Mouse (Mus musculus) embryonic facial prominence, embryonic 14.5 days (tissue): ENCODE data around the gene Hamp. TPM values are rescaled to one million over a fixed set of nuclear protein-coding genes. Genes with fewer than 3 reads are reported as not detected.
A peak's percentile ranks its signal among the peaks of the same experiment; 100 is the strongest.
"Not testable (repeated sequence)": the region's sequence is repeated elsewhere in the genome, so short reads cannot be mapped to it uniquely, and the experiment has no call there.

Source experiments
- ATAC-seq: fragments of 200-750 bp; cut with Nextera tagmentation; 2 replicates; pipeline ENCODE4 v1.8.0; 2017; ENCODE audit warnings: low read depth, moderate number of reproducible peaks, moderate TSS enrichment
- DNase-seq: peaks from one replicate; pipeline ENCODE4 v3.0.0-alpha.2; 2015; ENCODE audit warnings: low spot score
- H3K27ac ChIP-seq: fragments of 300-500 bp; sonication (generic); replicated peaks from 2 replicates; pipeline ENCODE4 v1.5.1; 2014; ENCODE audit warnings: low read depth, mild to moderate bottlenecking, low read length, moderate library complexity
- H3K27me3 ChIP-seq: fragments of 300-500 bp; sonication (generic); replicated peaks from 2 replicates; pipeline ENCODE4 v1.6.1; 2014; ENCODE audit warnings: low read length; ENCODE audit not compliant: control insufficient read depth, insufficient read depth
- H3K36me3 ChIP-seq: fragments of 300-500 bp; sonication (generic); 2 replicates; pipeline ENCODE4 v1.6.1; 2014; ENCODE audit warnings: low read length, mixed read lengths; ENCODE audit not compliant: control insufficient read depth, insufficient read depth
- H3K4me1 ChIP-seq: fragments of 300-500 bp; sonication (generic); 2 replicates; pipeline ENCODE4 v1.6.1; 2014; ENCODE audit warnings: antibody characterized with exemption, low read length; ENCODE audit not compliant: control insufficient read depth, insufficient read depth
- H3K4me2 ChIP-seq: fragments of 300-500 bp; sonication (generic); 2 replicates; pipeline ENCODE4 v1.6.1; 2014; ENCODE audit warnings: low read depth, mild to moderate bottlenecking, low read length, moderate library complexity, mixed read lengths
- H3K4me3 ChIP-seq: fragments of 300-500 bp; sonication (generic); 2 replicates; pipeline ENCODE4 v1.5.1; 2014; ENCODE audit warnings: low read depth, mild to moderate bottlenecking, low read length
- H3K9ac ChIP-seq: fragments of 300-500 bp; sonication (generic); 2 replicates; pipeline ENCODE4 v1.6.1; 2014; ENCODE audit warnings: low read depth, mild to moderate bottlenecking, low read length, moderate library complexity, mixed read lengths
- H3K9me3 ChIP-seq: fragments of 300-500 bp; sonication (generic); 2 replicates; pipeline ENCODE4 v1.6.1; 2016; ENCODE audit warnings: low read length; ENCODE audit not compliant: control insufficient read depth
- WGBS: fragments of 180-500 bp; shearing (Covaris S2); extraction: QIAGEN DNeasy Blood & Tissue Kit; methylation state at CpG from one replicate; pipeline ENCODE4 v1.1.7; 2014; 5-methylcytosine and 5-hydroxymethylcytosine counted together
- polyA plus RNA-seq: library from polyadenylated mRNA; unstranded; fragments of >200 nt; fragmentation: Nextera tagmentation; extraction: Ambion mirVana; gene quantifications from 2 replicates; pipeline ENCODE4 v1.2.1, GENCODE M21; 2014

The Hamp gene
- polyA plus RNA-seq, 1 experiment from 2014 or later, result not detected

DNA sequence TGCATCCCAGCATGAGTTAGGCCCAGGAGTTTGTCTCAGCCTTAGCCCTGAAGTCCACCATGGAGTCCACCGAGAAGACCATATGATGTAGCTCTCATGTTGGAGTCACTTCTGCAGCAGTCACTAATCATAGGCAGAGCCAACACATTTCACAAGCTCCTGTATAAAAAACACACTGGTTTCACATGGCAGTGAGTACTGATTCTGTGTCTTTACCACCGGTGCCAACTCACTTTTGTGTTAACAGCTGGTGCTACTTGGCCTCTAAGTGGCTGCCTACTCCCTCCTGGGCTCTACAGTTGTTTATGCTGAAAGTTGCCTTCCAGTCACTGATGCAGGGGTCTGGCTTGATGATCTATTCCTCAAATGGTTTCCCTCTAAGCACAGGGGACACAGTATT is 19.3 kb downstream of the Hamp start, which contains the start of gene Hamp2:
Gene Hamp2, minus strand, starts transcription at position 101 of the 400 bp plus-strand sequence.
- H3K36me3 ChIP-seq, H3K9ac ChIP-seq, H3K4me1 ChIP-seq, H3K4me3 ChIP-seq, ATAC-seq, H3K9me3 ChIP-seq, H3K27ac ChIP-seq, H3K27me3 ChIP-seq, DNase-seq, H3K4me2 ChIP-seq: not testable (repeated sequence)
- 89% methylated on average over 2 of the region's 2 CpGs for WGBS

DNA sequence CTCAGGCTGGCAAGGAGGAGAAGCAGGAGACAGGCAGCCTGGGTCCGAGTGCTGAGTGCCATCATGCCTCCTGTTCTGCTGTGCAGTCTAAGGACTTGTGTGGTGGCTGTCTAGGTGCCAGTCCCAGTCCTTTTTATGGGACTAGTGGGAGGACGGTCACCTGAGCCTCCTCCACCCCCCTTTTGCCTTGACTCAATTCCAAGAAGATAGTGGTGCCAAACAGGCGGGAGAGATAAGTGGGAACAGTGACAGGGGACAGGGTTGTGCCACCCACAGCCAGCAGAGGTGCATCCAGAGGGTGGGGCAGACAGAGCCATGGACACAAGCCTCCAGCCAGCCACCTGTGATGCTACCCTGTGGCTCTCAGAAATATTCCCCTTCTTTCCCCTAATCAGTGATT is 19.8 kb downstream of the Hamp start:
- H3K9me3 ChIP-seq, result no peaks in the 10 kb centered on the region
- H3K4me2 ChIP-seq, result no peak overlapping the region
- no peak overlapping the region for H3K4me3 ChIP-seq
- H3K27ac ChIP-seq, result no peak overlapping the region
- no peak for ATAC-seq
- H3K36me3 ChIP-seq, result no peaks in the 10 kb centered on the region
- no peak for DNase-seq
- 54% methylated on average over 3 of the region's 3 CpGs for WGBS
- H3K9ac ChIP-seq, result no peak overlapping the region
- no peaks in the 10 kb centered on the region for H3K27me3 ChIP-seq
- no peaks in the 10 kb centered on the region for H3K4me1 ChIP-seq

DNA sequence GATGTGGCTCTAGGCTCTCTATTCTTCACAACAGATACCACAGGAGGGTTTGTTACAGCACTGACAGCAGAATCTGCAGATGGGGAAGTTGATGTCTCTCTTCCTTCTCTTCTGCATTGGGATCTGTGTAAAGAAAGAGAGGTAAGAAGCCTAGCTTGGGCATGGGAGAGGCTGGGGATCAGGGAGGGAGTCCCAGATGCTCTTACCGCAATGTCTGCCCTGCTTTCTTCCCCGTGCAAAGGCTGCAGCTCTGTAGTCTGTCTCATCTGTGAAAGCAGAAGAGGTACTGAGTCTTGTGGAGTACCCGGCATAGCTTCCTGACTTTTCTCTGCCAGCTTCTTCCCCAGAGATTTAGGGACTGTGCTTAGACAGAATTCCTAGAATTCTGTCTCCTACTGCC is 21.3 kb downstream of the Hamp start:
- not testable (repeated sequence) for H3K9me3 ChIP-seq, H3K27ac ChIP-seq, H3K27me3 ChIP-seq, H3K4me1 ChIP-seq, ATAC-seq, H3K9ac ChIP-seq, H3K4me2 ChIP-seq, DNase-seq, H3K4me3 ChIP-seq, H3K36me3 ChIP-seq
- WGBS, result 31% methylated on average over 3 of the region's 3 CpGs

DNA sequence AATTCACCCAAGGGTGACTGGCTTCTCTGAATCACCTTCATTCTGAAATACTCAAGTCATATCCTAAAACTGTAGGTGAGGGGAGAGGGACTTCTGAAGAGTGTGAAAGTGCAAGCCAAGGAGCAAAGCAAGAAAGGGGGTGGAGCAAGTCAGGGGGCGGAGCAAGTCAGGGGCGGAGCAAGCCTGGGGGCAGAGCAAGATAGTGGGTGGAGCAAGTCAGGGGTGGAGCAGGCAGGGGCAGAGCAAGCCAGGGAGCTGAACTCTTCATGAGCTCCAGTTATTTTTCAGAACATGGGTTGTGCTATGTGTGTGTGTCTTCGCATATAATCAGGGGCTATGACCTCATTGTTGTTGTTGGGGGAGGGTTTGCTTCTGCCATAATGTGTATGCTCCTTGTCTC is 23.6 kb downstream of the Hamp start:
- no peak for ATAC-seq
- no peaks in the 10 kb centered on the region for H3K27me3 ChIP-seq
- H3K27ac ChIP-seq, result no peak overlapping the region
- no peak overlapping the region for H3K4me3 ChIP-seq
- no peak overlapping the region for H3K9ac ChIP-seq
- no peaks in the 10 kb centered on the region for H3K9me3 ChIP-seq
- no peak for DNase-seq
- H3K4me1 ChIP-seq, result no peaks in the 10 kb centered on the region
- no peak overlapping the region for H3K4me2 ChIP-seq
- 74% methylated on average over 3 of the region's 3 CpGs for WGBS
- H3K36me3 ChIP-seq, result no peaks in the 10 kb centered on the region

DNA sequence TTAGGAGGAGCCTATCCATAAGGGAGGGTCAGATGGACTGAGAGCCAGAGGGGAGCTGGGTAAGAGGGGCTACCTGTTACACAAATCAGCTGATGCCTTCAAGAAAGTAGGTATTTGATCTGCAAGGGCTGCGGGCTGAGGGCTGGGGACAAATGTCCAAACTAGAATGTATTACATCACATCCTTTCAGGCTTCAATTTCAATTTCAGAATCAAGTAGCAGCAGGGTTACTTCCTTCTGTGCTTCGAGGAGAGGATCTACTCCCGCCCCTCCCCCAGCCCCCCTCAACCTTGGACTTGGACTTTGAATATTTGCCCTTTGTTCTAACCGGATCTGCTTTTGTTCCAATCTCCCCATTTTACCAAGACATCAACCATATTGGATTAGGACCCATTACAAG is 26.6 kb downstream of the Hamp start:
- no peaks in the 10 kb centered on the region for H3K27me3 ChIP-seq
- H3K9ac ChIP-seq, result no peak overlapping the region
- no peaks in the 10 kb centered on the region for H3K4me1 ChIP-seq
- no peaks in the 10 kb centered on the region for H3K36me3 ChIP-seq
- no peaks in the 10 kb centered on the region for H3K9me3 ChIP-seq
- no peak overlapping the region for H3K4me2 ChIP-seq
- no peak overlapping the region for H3K27ac ChIP-seq
- DNase-seq (no peak), ATAC-seq (no peak)
- 55% methylated on average over 4 of the region's 4 CpGs for WGBS
- H3K4me3 ChIP-seq, result no peak overlapping the region

DNA sequence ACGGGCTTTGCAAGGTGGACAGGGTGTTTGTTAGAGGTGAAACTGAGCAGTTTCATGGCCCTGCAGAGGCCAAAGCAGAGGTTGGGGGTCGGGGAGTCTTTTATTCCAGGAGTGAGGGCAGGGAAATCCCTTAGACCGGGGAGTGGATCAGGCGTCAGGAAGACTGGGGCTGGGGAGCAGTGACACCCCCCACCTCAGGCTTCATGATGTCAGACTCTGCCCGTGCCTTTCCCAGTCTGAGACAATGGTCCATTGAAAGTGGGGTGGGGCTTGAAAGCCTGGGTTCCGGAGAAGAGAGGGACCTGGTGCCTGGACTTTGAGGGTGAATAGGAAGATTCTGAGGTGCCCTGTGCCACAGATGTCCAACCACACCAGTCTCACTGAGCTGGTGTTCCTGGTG is 27.1 kb downstream of the Hamp start:
- Histone ChIP-seq H3K4me1 (no peaks in the 10 kb centered on the region), H3K9ac (no peak overlapping the region), H3K4me3 (no peak overlapping the region), H3K27ac (no peak overlapping the region), H3K27me3 (no peaks in the 10 kb centered on the region), H3K36me3 (no peaks in the 10 kb centered on the region), H3K9me3 (no peaks in the 10 kb centered on the region), H3K4me2 (no peak overlapping the region)
- WGBS, result 19% methylated on average over 6 of the region's 6 CpGs
- DNase-seq (no peak), ATAC-seq (no peak)

DNA sequence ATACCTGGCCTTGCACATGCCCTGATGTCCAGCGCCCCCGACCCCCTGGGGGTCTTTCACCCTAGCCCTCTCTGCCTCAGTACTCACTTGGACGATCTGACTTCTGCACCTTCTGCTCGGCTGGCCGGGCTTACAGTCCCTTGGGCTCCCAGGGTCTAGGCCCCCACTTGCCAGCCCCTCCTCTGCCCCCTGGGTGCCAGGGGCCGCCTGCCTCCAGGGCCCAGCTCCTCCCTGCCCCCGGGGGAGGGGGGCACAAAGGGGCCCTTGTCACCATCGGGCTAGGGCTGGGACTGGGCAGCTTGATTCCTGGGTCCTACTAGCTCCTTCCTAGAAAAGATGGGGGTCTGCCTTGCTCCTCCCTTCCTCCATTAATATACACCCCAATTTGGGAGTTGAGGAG is 29.1 kb downstream of the Hamp start, which contains the start of gene Mag:
Gene Mag, minus strand, starts transcription at position 142 of the 400 bp plus-strand sequence.
- Histone ChIP-seq H3K9me3 (no peaks in the 10 kb centered on the region), H3K4me2 (no peak within 1 kb of the TSS), H3K27me3 (no peaks in the 10 kb centered on the region), H3K36me3 (no peaks in the 10 kb centered on the region), H3K27ac (no peak within 1 kb of the TSS), H3K4me1 (no peaks in the 10 kb centered on the region), H3K4me3 (no peak within 1 kb of the TSS), H3K9ac (no peak within 1 kb of the TSS)
- DNase-seq (no peak), ATAC-seq (no peak)
- 76% methylated on average over 8 of the region's 8 CpGs for WGBS

DNA sequence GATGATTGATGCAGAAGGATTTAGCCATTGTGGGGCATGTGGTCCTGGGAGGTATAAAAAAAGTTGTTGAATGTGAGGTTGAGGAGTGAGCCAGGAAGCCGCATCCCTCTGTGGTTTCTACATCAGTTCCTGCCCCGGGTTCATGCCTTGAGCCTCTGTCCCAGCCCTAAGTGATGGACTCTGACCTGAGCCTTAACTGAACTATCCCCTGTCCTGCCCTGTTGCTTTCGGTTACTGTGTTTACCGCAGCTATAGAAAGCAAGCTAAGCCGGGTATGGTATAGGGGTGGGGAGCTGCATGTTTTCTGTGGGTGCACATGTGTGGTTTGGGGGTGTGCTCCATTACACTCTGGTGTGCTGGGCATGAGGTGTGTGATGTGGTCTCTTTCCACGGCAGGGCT is 34.1 kb downstream of the Hamp start:
- no peak overlapping the region for H3K4me3 ChIP-seq

DNA sequence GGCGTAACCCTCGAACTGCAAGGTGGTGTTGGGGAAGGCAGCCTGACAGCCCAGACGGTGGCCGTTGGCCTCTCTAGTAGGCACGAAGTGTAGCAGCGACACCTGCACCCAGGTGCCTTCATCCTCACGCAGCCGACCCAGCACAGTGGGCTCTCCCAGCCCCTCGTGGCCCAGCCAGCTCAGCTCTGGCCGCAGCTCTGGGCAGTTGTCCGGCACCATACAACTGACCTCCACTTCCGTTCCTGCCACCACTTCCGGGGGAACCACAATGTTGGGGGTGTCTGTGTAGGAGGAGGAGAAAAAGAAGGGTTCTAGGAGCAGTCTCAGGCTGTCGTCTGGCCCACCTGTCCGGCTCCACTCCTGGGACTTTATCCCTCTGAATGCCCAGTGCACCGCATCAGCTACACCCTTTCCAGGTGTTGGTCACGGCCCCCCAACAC is 34.8 kb downstream of the Hamp start:
- H3K4me3 ChIP-seq, result peak overlapping the region; percentile 26
- ATAC-seq (peak; percentile 38; the same call in 1 of the 2 replicates), DNase-seq (no peak)
- H3K9me3 ChIP-seq, result no peaks in the 10 kb centered on the region
- H3K4me1 ChIP-seq, result peaks cover 13% of the 10 kb centered on the region
- no peak overlapping the region for H3K27ac ChIP-seq
- 27% methylated on average over 16 of the region's 17 CpGs for whole genome bisulfite sequencing
- H3K4me2 ChIP-seq, result peak overlapping the region; percentile 62
- H3K9ac ChIP-seq, result no peak overlapping the region
- no peaks in the 10 kb centered on the region for H3K36me3 ChIP-seq
- H3K27me3 ChIP-seq, result no peaks in the 10 kb centered on the region

More for the DNA sequence above, 34.1 kb downstream of the Hamp start:
- H3K27me3 ChIP-seq, result no peaks in the 10 kb centered on the region
- peaks cover 13% of the 10 kb centered on the region for H3K4me1 ChIP-seq
- no peaks in the 10 kb centered on the region for H3K36me3 ChIP-seq
- no peaks in the 10 kb centered on the region for H3K9me3 ChIP-seq
- ATAC-seq (no peak), DNase-seq (no peak)
- no peak overlapping the region for H3K27ac ChIP-seq
- WGBS, result 79% methylated on average over 6 of the region's 6 CpGs
- H3K9ac ChIP-seq, result no peak overlapping the region
- H3K4me2 ChIP-seq, result no peak overlapping the region
